Mouse (Mus musculus): ENCODE measurements around the gene Sdc1. TPM values are rescaled to one million over a fixed set of nuclear protein-coding genes. Genes with fewer than 3 reads are reported as not detected.

Gene Sdc1
- polyA plus RNA-seq, 1 experiment: 156 TPM

- Histone ChIP-seq H3K36me3 (ENCODE audit: control insufficient read depth, insufficient read depth) (no peaks in the 10 kb centered on the region), H3K4me2 (ENCODE audit: low read depth) (no peak overlapping the region), H3K79me2 (ENCODE audit: control insufficient read depth, insufficient read depth) (no peaks in the 10 kb centered on the region), H3K4me3 (no peak overlapping the region), H3K27me3 (ENCODE audit: control insufficient read depth, insufficient read depth, insufficient read length) (no peaks in the 10 kb centered on the region), H3ac (ENCODE audit: control insufficient read depth, insufficient read length) (no peak overlapping the region)
- no peak for TF ChIP-seq MYOG (IDR thresholded peaks at IDR 0.05; ENCODE audit: control insufficient read depth in 1 of 3, insufficient read depth in 1 of 3, insufficient read length in 2 of 3, low read depth in 2 of 3)
- TF ChIP-seq POLR2AphosphoS2 (IDR thresholded peaks at IDR 0.05; ENCODE audit: insufficient read length, low read depth): no peak
- no peak for TF ChIP-seq MYOD1 (IDR thresholded peaks at IDR 0.05; ENCODE audit: control insufficient read depth in 1 of 3, insufficient read length in 2 of 3, low read depth in 2 of 3)
- TF ChIP-seq CEBPB (IDR thresholded peaks at IDR 0.05; ENCODE audit: insufficient read depth, poor library complexity, severe bottlenecking): no peak
- TF ChIP-seq TCF12 (IDR thresholded peaks at IDR 0.05; ENCODE audit: insufficient read depth, poor library complexity, severe bottlenecking): no peak
- no peak for TF ChIP-seq MAX (IDR thresholded peaks at IDR 0.05; ENCODE audit: low read depth)
- TF ChIP-seq USF1 (IDR thresholded peaks at IDR 0.05; ENCODE audit: low read depth): no peak
- TF ChIP-seq SRF (IDR thresholded peaks at IDR 0.05; ENCODE audit: control insufficient read depth, insufficient read length, low read depth): no peak
- no peak for TF ChIP-seq REST (IDR thresholded peaks at IDR 0.05; ENCODE audit: insufficient read depth, insufficient read length)
- TF ChIP-seq TCF3 (IDR thresholded peaks at IDR 0.05; ENCODE audit: insufficient read length, low read depth): no peak
- TF ChIP-seq POLR2A (IDR thresholded peaks at IDR 0.05; ENCODE audit: insufficient read length, low read depth): no peak
- no peak for TF ChIP-seq E2F4 (IDR thresholded peaks at IDR 0.05; ENCODE audit: insufficient read depth)
These were observed 60.6 kb downstream of the Sdc1 start for GRCm38 (mm10) chr12:8831710-8832109.

DNA sequence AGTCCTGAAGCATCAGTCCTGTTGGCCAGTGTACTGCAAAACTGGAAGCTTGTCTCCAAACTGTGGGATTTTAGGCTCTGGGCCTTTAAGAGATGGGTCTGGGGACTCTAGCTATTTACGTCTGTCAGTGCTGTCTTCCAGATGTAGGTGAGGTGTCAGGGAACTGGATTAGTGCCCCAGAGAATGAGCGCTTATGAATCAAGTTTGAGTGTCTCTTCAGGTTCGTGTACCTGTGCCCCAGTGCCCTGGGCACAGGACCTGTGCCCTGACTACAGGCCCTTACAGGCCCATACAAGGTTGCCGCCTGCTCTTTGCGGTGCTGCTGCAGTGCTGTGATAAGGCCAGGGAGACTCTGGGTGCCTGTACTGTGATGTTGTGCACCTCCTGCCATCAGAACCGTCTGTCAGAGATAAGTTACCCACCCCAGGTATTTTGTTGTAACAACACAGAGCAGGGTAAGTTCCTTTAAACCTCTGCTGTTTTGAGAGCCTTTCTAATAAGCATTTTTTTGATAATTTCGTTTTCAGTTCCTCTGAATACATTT is 69.7 kb downstream of the Sdc1 start:
- H3ac ChIP-seq (ENCODE audit: control insufficient read depth, insufficient read length): no peak overlapping the region
- H3K27me3 ChIP-seq (ENCODE audit: control insufficient read depth, insufficient read depth, insufficient read length): no peaks in the 10 kb centered on the region
- H3K36me3 ChIP-seq (ENCODE audit: control insufficient read depth, insufficient read depth): no peaks in the 10 kb centered on the region
- TF ChIP-seq REST (IDR thresholded peaks at IDR 0.05; ENCODE audit: insufficient read depth, insufficient read length): no peak
- TF ChIP-seq POLR2A (IDR thresholded peaks at IDR 0.05; ENCODE audit: insufficient read length, low read depth): no peak
- no peak overlapping the region for H3K4me3 ChIP-seq
- no peaks in the 10 kb centered on the region for H3K79me2 ChIP-seq (ENCODE audit: control insufficient read depth, insufficient read depth)
- H3K4me2 ChIP-seq (ENCODE audit: low read depth): no peak overlapping the region

- no peaks in the 10 kb centered on the region for H3K36me3 ChIP-seq (ENCODE audit: control insufficient read depth, insufficient read depth)
- peak overlapping the region; percentile 31 for H3K4me2 ChIP-seq (ENCODE audit: low read depth)
- no peaks in the 10 kb centered on the region for H3K79me2 ChIP-seq (ENCODE audit: control insufficient read depth, insufficient read depth)
- H3K27me3 ChIP-seq (ENCODE audit: control insufficient read depth, insufficient read depth, insufficient read length): no peaks in the 10 kb centered on the region
- TF ChIP-seq MYOG (IDR thresholded peaks at IDR 0.05; ENCODE audit: control insufficient read depth in 1 of 3, insufficient read depth in 1 of 3, insufficient read length in 2 of 3, low read depth in 2 of 3) (peak in 1 of 3 experiments; percentile 16), CEBPB (IDR thresholded peaks at IDR 0.05; ENCODE audit: insufficient read depth, poor library complexity, severe bottlenecking) (no peak), MYOD1 (IDR thresholded peaks at IDR 0.05; ENCODE audit: control insufficient read depth in 1 of 3, insufficient read length in 2 of 3, low read depth in 2 of 3) (peak in 1 of 3 experiments; percentile 14)
- H3ac ChIP-seq (ENCODE audit: control insufficient read depth, insufficient read length): no peak overlapping the region
- H3K4me3 ChIP-seq: no peak overlapping the region
These were observed 71.6 kb downstream of the Sdc1 start for GRCm38 (mm10) chr12:8842725-8843124.

Other genes starting within 250 kb of the Sdc1 start
- 0.06 TPM for gene Slc7a15, start 172.3 kb upstream of the Sdc1 start, polyA plus RNA-seq (2012; fragmentation: generic; extraction: Trizol)
- gene Pum2, start 97.2 kb upstream of the Sdc1 start, polyA plus RNA-seq (2012; fragmentation: generic; extraction: Trizol): 17.8 TPM
- 491 TPM for gene Laptm4a, start 150.3 kb downstream of the Sdc1 start, polyA plus RNA-seq (2012; fragmentation: generic; extraction: Trizol)
- gene Matn3, start 176.6 kb downstream of the Sdc1 start, polyA plus RNA-seq (2012; fragmentation: generic; extraction: Trizol): 0.01 TPM
- 9.5 TPM for gene Wdr35, start 202.6 kb downstream of the Sdc1 start, polyA plus RNA-seq (2012; fragmentation: generic; extraction: Trizol)

Data from myocyte (in vitro differentiated cells).